Mouse (Mus musculus): Measurements from ENCODE around the gene Acsbg2. TPM values are rescaled to one million over a fixed set of nuclear protein-coding genes. Genes with fewer than 3 reads are reported as not detected.

Gene Acsbg2
- polyA plus RNA-seq, 1 experiment from 2014 or later: not detected

DNA sequence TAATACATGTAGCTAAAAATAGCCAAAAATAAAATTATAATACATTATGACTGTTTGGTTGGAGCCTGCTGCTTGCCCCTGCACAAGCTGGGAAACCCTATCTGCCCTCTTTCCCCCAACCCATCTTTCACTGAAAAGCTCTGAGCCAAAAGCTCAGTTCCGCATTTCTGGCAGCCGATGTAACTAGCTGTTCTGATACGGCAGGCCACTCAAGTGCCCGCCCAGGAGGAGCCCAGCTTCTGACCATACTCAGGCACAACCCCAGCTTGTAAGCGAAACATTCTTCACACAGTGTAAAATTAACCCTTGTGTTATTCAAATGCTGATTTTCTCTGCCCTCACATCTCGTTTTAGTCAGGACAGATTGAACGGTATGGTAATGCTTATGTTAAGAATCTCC is 15.3 kb downstream of the Acsbg2 start:
- H3K36me3 ChIP-seq (ENCODE audit: control insufficient read depth, insufficient read depth, low read length): no peaks in the 10 kb centered on the region
- no peak overlapping the region for H3K4me3 ChIP-seq (ENCODE audit: low read depth, low read length)
- H3K4me2 ChIP-seq (ENCODE audit: low read depth, low read length): no peak overlapping the region
- no peak overlapping the region for H3K9ac ChIP-seq (replicated peaks; ENCODE audit: low read depth, low read length)
- no peak overlapping the region for H3K27ac ChIP-seq (ENCODE audit: low read depth, low read length)
- H3K9me3 ChIP-seq (ENCODE audit: control insufficient read depth, low read length): no peaks in the 10 kb centered on the region
- no peaks in the 10 kb centered on the region for H3K27me3 ChIP-seq (ENCODE audit: control insufficient read depth, insufficient read depth, low read length)
- ATAC-seq (ENCODE audit: low read depth): no peak
- WGBS: 56% methylated on average over 7 of the region's 7 CpGs
- H3K4me1 ChIP-seq (ENCODE audit: control insufficient read depth, insufficient read depth, low read length): no peaks in the 10 kb centered on the region

GRCm38 (mm10) chr17:56858216-56858615 is 16.0 kb downstream of the Acsbg2 start:
- Histone ChIP-seq H3K9ac (replicated peaks; ENCODE audit: low read depth, low read length) (no peak overlapping the region), H3K4me2 (ENCODE audit: low read depth, low read length) (no peak overlapping the region), H3K4me3 (ENCODE audit: low read depth, low read length) (no peak overlapping the region), H3K27ac (ENCODE audit: low read depth, low read length) (no peak overlapping the region), H3K9me3 (ENCODE audit: control insufficient read depth, low read length) (no peaks in the 10 kb centered on the region), H3K4me1 (ENCODE audit: control insufficient read depth, insufficient read depth, low read length) (no peaks in the 10 kb centered on the region), H3K36me3 (ENCODE audit: control insufficient read depth, insufficient read depth, low read length) (no peaks in the 10 kb centered on the region), H3K27me3 (ENCODE audit: control insufficient read depth, insufficient read depth, low read length) (no peaks in the 10 kb centered on the region)
- 56% methylated on average over 4 of the region's 4 CpGs for WGBS
- ATAC-seq (ENCODE audit: low read depth): no peak; the same call in 1 of the 2 replicates

- H3K27me3 ChIP-seq (ENCODE audit: control insufficient read depth, insufficient read depth, low read length): no peaks in the 10 kb centered on the region
- 79% methylated on average over 3 of the region's 3 CpGs for WGBS
- H3K9me3 ChIP-seq (ENCODE audit: control insufficient read depth, low read length): no peaks in the 10 kb centered on the region
- no peak overlapping the region for H3K27ac ChIP-seq (ENCODE audit: low read depth, low read length)
- H3K9ac ChIP-seq (replicated peaks; ENCODE audit: low read depth, low read length): no peak overlapping the region
- H3K4me2 ChIP-seq (ENCODE audit: low read depth, low read length): no peak overlapping the region
- H3K36me3 ChIP-seq (ENCODE audit: control insufficient read depth, insufficient read depth, low read length): no peaks in the 10 kb centered on the region
- H3K4me3 ChIP-seq (ENCODE audit: low read depth, low read length): no peak overlapping the region
- ATAC-seq (ENCODE audit: low read depth): no peak
- H3K4me1 ChIP-seq (ENCODE audit: control insufficient read depth, insufficient read depth, low read length): no peaks in the 10 kb centered on the region
Observed at GRCm38 (mm10) chr17:56855421-56855820, 18.8 kb downstream of the Acsbg2 start.

DNA sequence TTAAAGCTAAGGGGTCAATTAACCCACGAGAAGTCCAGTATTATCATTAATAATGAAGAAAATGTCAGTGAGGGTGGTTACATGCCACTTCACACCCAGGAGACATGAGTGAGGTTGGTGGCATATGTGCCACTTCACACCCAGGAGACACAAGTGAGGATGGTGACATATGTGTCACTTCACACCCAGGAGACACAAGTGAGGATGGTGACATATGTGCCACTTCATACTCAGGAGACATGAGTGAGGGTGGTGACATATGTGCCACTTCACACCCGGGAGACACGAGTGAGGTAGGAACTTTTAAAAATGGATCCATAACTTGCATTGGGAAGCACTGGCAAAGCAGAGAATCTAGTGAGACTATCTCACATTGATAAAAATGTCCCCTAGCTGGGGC is 23.1 kb downstream of the Acsbg2 start:
- WGBS: 80% methylated on average over 3 of the region's 3 CpGs
- Histone ChIP-seq H3K9ac (replicated peaks; ENCODE audit: low read depth, low read length) (no peak overlapping the region), H3K4me1 (ENCODE audit: control insufficient read depth, insufficient read depth, low read length) (no peaks in the 10 kb centered on the region), H3K36me3 (ENCODE audit: control insufficient read depth, insufficient read depth, low read length) (no peaks in the 10 kb centered on the region), H3K9me3 (ENCODE audit: control insufficient read depth, low read length) (no peaks in the 10 kb centered on the region), H3K27ac (ENCODE audit: low read depth, low read length) (no peak overlapping the region), H3K4me2 (ENCODE audit: low read depth, low read length) (no peak overlapping the region), H3K27me3 (ENCODE audit: control insufficient read depth, insufficient read depth, low read length) (no peaks in the 10 kb centered on the region), H3K4me3 (ENCODE audit: low read depth, low read length) (no peak overlapping the region)
- no peak for ATAC-seq (ENCODE audit: low read depth)

- H3K27me3 ChIP-seq (ENCODE audit: control insufficient read depth, insufficient read depth, low read length): no peaks in the 10 kb centered on the region
- H3K27ac ChIP-seq (ENCODE audit: low read depth, low read length): no peak overlapping the region
- H3K36me3 ChIP-seq (ENCODE audit: control insufficient read depth, insufficient read depth, low read length): no peaks in the 10 kb centered on the region
- no peaks in the 10 kb centered on the region for H3K9me3 ChIP-seq (ENCODE audit: control insufficient read depth, low read length)
- no peaks in the 10 kb centered on the region for H3K4me1 ChIP-seq (ENCODE audit: control insufficient read depth, insufficient read depth, low read length)
- ATAC-seq (ENCODE audit: low read depth): no peak
- no peak overlapping the region for H3K9ac ChIP-seq (replicated peaks; ENCODE audit: low read depth, low read length)
- H3K4me3 ChIP-seq (ENCODE audit: low read depth, low read length): no peak overlapping the region
- H3K4me2 ChIP-seq (ENCODE audit: low read depth, low read length): no peak overlapping the region
- WGBS: 81% methylated on average over 13 of the region's 13 CpGs
Observed at GRCm38 (mm10) chr17:56849710-56850109, 24.5 kb downstream of the Acsbg2 start.

DNA sequence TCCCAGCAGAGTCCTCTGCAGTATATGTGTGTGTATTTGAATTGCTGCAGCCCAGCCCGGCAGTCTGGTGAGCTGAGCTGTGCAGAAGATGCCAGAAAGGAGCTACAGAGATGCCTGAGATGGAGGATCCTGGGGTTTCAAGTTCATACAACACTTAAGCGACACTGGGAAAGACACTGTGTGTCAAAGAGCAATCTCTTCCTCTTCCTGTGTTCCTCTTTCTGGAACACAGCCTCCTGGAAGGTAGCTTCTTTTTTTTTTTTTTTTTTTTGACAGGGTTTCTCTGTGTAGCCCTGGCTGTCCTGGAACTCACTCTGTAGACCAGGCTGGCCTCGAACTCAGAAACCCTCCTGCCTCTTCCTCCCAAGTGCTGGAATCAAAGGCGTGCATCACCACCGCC is 25.5 kb downstream of the Acsbg2 start:
- Histone ChIP-seq H3K27ac (ENCODE audit: low read depth, low read length) (no peak overlapping the region), H3K4me3 (ENCODE audit: low read depth, low read length) (no peak overlapping the region), H3K9ac (replicated peaks; ENCODE audit: low read depth, low read length) (no peak overlapping the region), H3K36me3 (ENCODE audit: control insufficient read depth, insufficient read depth, low read length) (no peaks in the 10 kb centered on the region), H3K9me3 (ENCODE audit: control insufficient read depth, low read length) (no peaks in the 10 kb centered on the region), H3K27me3 (ENCODE audit: control insufficient read depth, insufficient read depth, low read length) (no peaks in the 10 kb centered on the region), H3K4me1 (ENCODE audit: control insufficient read depth, insufficient read depth, low read length) (no peaks in the 10 kb centered on the region), H3K4me2 (ENCODE audit: low read depth, low read length) (no peak overlapping the region)
- no peak for ATAC-seq (ENCODE audit: low read depth)
- WGBS: 89% methylated on average over 5 of the region's 5 CpGs

DNA sequence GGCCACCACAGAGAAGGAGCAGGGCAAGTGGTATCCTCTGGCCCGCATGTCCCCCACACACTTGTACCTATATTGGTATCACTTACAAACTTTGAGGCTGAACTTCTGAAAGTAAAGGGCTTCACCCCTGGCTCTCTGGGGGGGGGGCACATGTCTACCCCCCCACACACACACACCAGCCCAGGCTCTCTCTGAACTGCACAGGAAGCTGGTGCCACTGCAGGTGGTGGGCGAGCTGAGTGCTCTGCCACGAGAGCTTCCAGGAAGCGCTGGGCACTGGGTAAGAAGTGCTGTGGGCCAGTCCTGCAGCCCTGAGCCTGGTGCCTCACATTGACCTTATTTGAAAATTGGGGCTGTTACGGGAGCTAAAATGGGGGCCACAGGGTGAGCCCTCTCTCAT is 30.6 kb downstream of the Acsbg2 start:
- Histone ChIP-seq H3K27me3 (ENCODE audit: control insufficient read depth, insufficient read depth, low read length) (no peaks in the 10 kb centered on the region), H3K9me3 (ENCODE audit: control insufficient read depth, low read length) (no peaks in the 10 kb centered on the region), H3K9ac (replicated peaks; ENCODE audit: low read depth, low read length) (no peak overlapping the region), H3K4me2 (ENCODE audit: low read depth, low read length) (no peak overlapping the region), H3K27ac (ENCODE audit: low read depth, low read length) (no peak overlapping the region), H3K4me1 (ENCODE audit: control insufficient read depth, insufficient read depth, low read length) (no peaks in the 10 kb centered on the region), H3K36me3 (ENCODE audit: control insufficient read depth, insufficient read depth, low read length) (no peaks in the 10 kb centered on the region), H3K4me3 (ENCODE audit: low read depth, low read length) (no peak overlapping the region)
- no peak for ATAC-seq (ENCODE audit: low read depth)
- 88% methylated on average over 5 of the region's 5 CpGs for WGBS

GRCm38 (mm10) chr17:56842173-56842572 is 32.1 kb downstream of the Acsbg2 start:
- Histone ChIP-seq H3K4me3 (ENCODE audit: low read depth, low read length) (no peak overlapping the region), H3K9me3 (ENCODE audit: control insufficient read depth, low read length) (no peaks in the 10 kb centered on the region), H3K4me1 (ENCODE audit: control insufficient read depth, insufficient read depth, low read length) (no peaks in the 10 kb centered on the region), H3K36me3 (ENCODE audit: control insufficient read depth, insufficient read depth, low read length) (no peaks in the 10 kb centered on the region), H3K9ac (replicated peaks; ENCODE audit: low read depth, low read length) (no peak overlapping the region), H3K27ac (ENCODE audit: low read depth, low read length) (no peak overlapping the region), H3K4me2 (ENCODE audit: low read depth, low read length) (no peak overlapping the region), H3K27me3 (ENCODE audit: control insufficient read depth, insufficient read depth, low read length) (no peaks in the 10 kb centered on the region)
- WGBS: 85% methylated on average over 5 of the region's 5 CpGs
- no peak for ATAC-seq (ENCODE audit: low read depth)

GRCm38 (mm10) chr17:56840524-56840923 is 33.7 kb downstream of the Acsbg2 start:
- H3K9ac ChIP-seq (replicated peaks; ENCODE audit: low read depth, low read length): no peak overlapping the region
- H3K36me3 ChIP-seq (ENCODE audit: control insufficient read depth, insufficient read depth, low read length): no peaks in the 10 kb centered on the region
- H3K4me1 ChIP-seq (ENCODE audit: control insufficient read depth, insufficient read depth, low read length): no peaks in the 10 kb centered on the region
- H3K4me2 ChIP-seq (ENCODE audit: low read depth, low read length): no peak overlapping the region
- H3K27ac ChIP-seq (ENCODE audit: low read depth, low read length): no peak overlapping the region
- no peak for ATAC-seq (ENCODE audit: low read depth)
- H3K27me3 ChIP-seq (ENCODE audit: control insufficient read depth, insufficient read depth, low read length): no peaks in the 10 kb centered on the region
- H3K4me3 ChIP-seq (ENCODE audit: low read depth, low read length): no peak overlapping the region
- 89% methylated on average over 7 of the region's 7 CpGs for WGBS
- no peaks in the 10 kb centered on the region for H3K9me3 ChIP-seq (ENCODE audit: control insufficient read depth, low read length)

GRCm38 (mm10) chr17:56836336-56836735 is 37.9 kb downstream of the Acsbg2 start:
- no peaks in the 10 kb centered on the region for H3K4me1 ChIP-seq (ENCODE audit: control insufficient read depth, insufficient read depth, low read length)
- H3K4me2 ChIP-seq (ENCODE audit: low read depth, low read length): no peak overlapping the region
- no peak overlapping the region for H3K4me3 ChIP-seq (ENCODE audit: low read depth, low read length)
- no peak for ATAC-seq (ENCODE audit: low read depth)
- H3K27me3 ChIP-seq (ENCODE audit: control insufficient read depth, insufficient read depth, low read length): no peaks in the 10 kb centered on the region
- H3K9ac ChIP-seq (replicated peaks; ENCODE audit: low read depth, low read length): no peak overlapping the region
- no peak overlapping the region for H3K27ac ChIP-seq (ENCODE audit: low read depth, low read length)
- H3K36me3 ChIP-seq (ENCODE audit: control insufficient read depth, insufficient read depth, low read length): no peaks in the 10 kb centered on the region
- no peaks in the 10 kb centered on the region for H3K9me3 ChIP-seq (ENCODE audit: control insufficient read depth, low read length)
- 96% methylated on average over 8 of the region's 8 CpGs for WGBS

Measured in neural tube, embryonic 14.5 days (tissue).